Mouse (Mus musculus): Measurements from ENCODE around the gene Erc2.

DNA sequence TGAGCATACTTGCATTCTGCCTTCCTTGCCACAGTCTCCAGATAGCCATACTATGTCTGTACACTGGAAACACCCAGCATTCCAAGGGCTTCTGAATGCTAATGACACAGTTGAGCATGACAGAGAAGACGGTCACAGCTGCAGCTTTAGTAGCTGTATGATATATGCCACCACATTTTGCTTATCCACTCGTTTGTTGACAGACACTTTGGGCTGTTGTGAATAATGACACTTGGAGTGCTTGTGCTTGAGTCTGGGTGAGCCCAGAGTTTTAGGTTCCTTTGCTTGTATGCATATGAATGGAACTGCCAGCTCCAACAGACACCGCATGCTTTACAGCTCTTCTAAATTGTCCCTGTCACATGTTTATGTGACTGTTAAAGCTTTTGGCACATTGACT lies 852.8 kb downstream of the Erc2 start:
- no peak for TF ChIP-seq POLR2A (IDR thresholded peaks at IDR 0.05; ENCODE audit: insufficient read length, low read depth)
- TF ChIP-seq MAX (IDR thresholded peaks at IDR 0.05; ENCODE audit: low read depth) = no peak
- no peak for TF ChIP-seq CEBPB (IDR thresholded peaks at IDR 0.05; ENCODE audit: insufficient read depth, poor library complexity, severe bottlenecking)
- TF ChIP-seq MYOG (IDR thresholded peaks at IDR 0.05; ENCODE audit: control insufficient read depth in 1 of 3, insufficient read depth in 1 of 3, insufficient read length in 2 of 3, low read depth in 2 of 3) = no peak
- TF ChIP-seq TCF12 (IDR thresholded peaks at IDR 0.05; ENCODE audit: insufficient read depth, poor library complexity, severe bottlenecking) = no peak
- TF ChIP-seq USF1 (IDR thresholded peaks at IDR 0.05; ENCODE audit: low read depth) = no peak
- TF ChIP-seq E2F4 (IDR thresholded peaks at IDR 0.05; ENCODE audit: insufficient read depth) = no peak
- no peak for TF ChIP-seq POLR2AphosphoS2 (IDR thresholded peaks at IDR 0.05; ENCODE audit: insufficient read length, low read depth)
- TF ChIP-seq TCF3 (IDR thresholded peaks at IDR 0.05; ENCODE audit: insufficient read length, low read depth) = no peak
- TF ChIP-seq MYOD1 (IDR thresholded peaks at IDR 0.05; ENCODE audit: control insufficient read depth in 1 of 3, insufficient read length in 2 of 3, low read depth in 2 of 3) = no peak
